Mouse (Mus musculus): ENCODE measurements around the gene Prkar2b. TPM values are rescaled to one million over a fixed set of nuclear protein-coding genes. Genes with fewer than 3 reads are reported as not detected.
"Not testable (repeated sequence)": the region's sequence is repeated elsewhere in the genome, so short reads cannot be mapped to it uniquely, and the experiment has no call there.

Prkar2b gene
- polyA plus RNA-seq, 1 experiment from 2014 or later: 73.7 TPM

GRCm38 (mm10) chr12:32018376-32018750, 42.7 kb downstream of the Prkar2b start:
- Histone ChIP-seq H3K9ac (ENCODE audit: low read length) (no peak overlapping the region), H3K9me3 (ENCODE audit: control insufficient read depth, low read length) (no peaks in the 10 kb centered on the region), H3K36me3 (ENCODE audit: control insufficient read depth, insufficient read depth, low read length) (no peaks in the 10 kb centered on the region), H3K4me3 (ENCODE audit: low read depth, low read length) (no peak overlapping the region), H3K4me2 (no peak overlapping the region), H3K27ac (ENCODE audit: low read depth, low read length) (no peak overlapping the region), H3K27me3 (ENCODE audit: control insufficient read depth, insufficient read depth, low read length) (no peaks in the 10 kb centered on the region), H3K4me1 (ENCODE audit: control insufficient read depth, insufficient read depth, low read length) (0 out of 2 replicates have a peak, but pooled peaks cover 2% of the 10 kb centered on the region)
- peak; percentile 57; the same call in 1 of the 2 replicates for ATAC-seq (ENCODE audit: low FRiP score)
- WGBS: 58% methylated on average over 3 of the region's 3 CpGs
- peak; percentile 83 for DNase-seq (ENCODE audit: low spot score, missing footprints)

- H3K27ac ChIP-seq (ENCODE audit: low read depth, low read length): no peak overlapping the region
- H3K36me3 ChIP-seq (ENCODE audit: control insufficient read depth, insufficient read depth, low read length): no peaks in the 10 kb centered on the region
- 69% methylated on average over 7 of the region's 7 CpGs for WGBS
- H3K4me2 ChIP-seq: no peak overlapping the region
- no peak for ATAC-seq (ENCODE audit: low FRiP score)
- H3K4me3 ChIP-seq (ENCODE audit: low read depth, low read length): no peak overlapping the region
- no peaks in the 10 kb centered on the region for H3K27me3 ChIP-seq (ENCODE audit: control insufficient read depth, insufficient read depth, low read length)
- H3K9me3 ChIP-seq (ENCODE audit: control insufficient read depth, low read length): no peaks in the 10 kb centered on the region
- H3K9ac ChIP-seq (ENCODE audit: low read length): no peak overlapping the region
- H3K4me1 ChIP-seq (ENCODE audit: control insufficient read depth, insufficient read depth, low read length): 0 out of 2 replicates have a peak, but pooled peaks cover 2% of the 10 kb centered on the region
- DNase-seq (ENCODE audit: low spot score, missing footprints): peak; percentile 35
Measured at GRCm38 (mm10) chr12:32017636-32018375, 43.3 kb downstream of the Prkar2b start.

GRCm38 (mm10) chr12:32016472-32016871, 44.6 kb downstream of the Prkar2b start:
- H3K36me3 ChIP-seq (ENCODE audit: control insufficient read depth, insufficient read depth, low read length): no peaks in the 10 kb centered on the region
- H3K4me2 ChIP-seq: no peak overlapping the region
- no peak overlapping the region for H3K9ac ChIP-seq (ENCODE audit: low read length)
- 85% methylated on average over 6 of the region's 6 CpGs for whole genome bisulfite sequencing
- H3K27ac ChIP-seq (ENCODE audit: low read depth, low read length): no peak overlapping the region
- H3K4me1 ChIP-seq (ENCODE audit: control insufficient read depth, insufficient read depth, low read length): 0 out of 2 replicates have a peak, but pooled peaks cover 2% of the 10 kb centered on the region
- H3K4me3 ChIP-seq (ENCODE audit: low read depth, low read length): no peak overlapping the region
- ATAC-seq (ENCODE audit: low FRiP score) (no peak), DNase-seq (ENCODE audit: low spot score, missing footprints) (peak; percentile 72)
- H3K27me3 ChIP-seq (ENCODE audit: control insufficient read depth, insufficient read depth, low read length): no peaks in the 10 kb centered on the region
- no peaks in the 10 kb centered on the region for H3K9me3 ChIP-seq (ENCODE audit: control insufficient read depth, low read length)

GRCm38 (mm10) chr12:32015268-32015769, 45.8 kb downstream of the Prkar2b start:
- Histone ChIP-seq H3K9me3 (ENCODE audit: control insufficient read depth, low read length) (no peaks in the 10 kb centered on the region), H3K36me3 (ENCODE audit: control insufficient read depth, insufficient read depth, low read length) (no peaks in the 10 kb centered on the region), H3K9ac (ENCODE audit: low read length) (no peak overlapping the region), H3K4me1 (ENCODE audit: control insufficient read depth, insufficient read depth, low read length) (0 out of 2 replicates have a peak, but pooled peaks cover 2% of the 10 kb centered on the region), H3K27me3 (ENCODE audit: control insufficient read depth, insufficient read depth, low read length) (no peaks in the 10 kb centered on the region), H3K27ac (ENCODE audit: low read depth, low read length) (no peak overlapping the region), H3K4me2 (no peak overlapping the region), H3K4me3 (ENCODE audit: low read depth, low read length) (no peak overlapping the region)
- peak; percentile 53 for DNase-seq (ENCODE audit: low spot score, missing footprints)
- ATAC-seq (ENCODE audit: low FRiP score): no peak
- 71% methylated on average over 6 of the region's 6 CpGs for WGBS

GRCm38 (mm10) chr12:32014811-32015210, 46.3 kb downstream of the Prkar2b start:
- Histone ChIP-seq H3K9ac (ENCODE audit: low read length) (no peak overlapping the region), H3K4me2 (no peak overlapping the region), H3K27me3 (ENCODE audit: control insufficient read depth, insufficient read depth, low read length) (no peaks in the 10 kb centered on the region), H3K4me1 (ENCODE audit: control insufficient read depth, insufficient read depth, low read length) (0 out of 2 replicates have a peak, but pooled peaks cover 2% of the 10 kb centered on the region), H3K9me3 (ENCODE audit: control insufficient read depth, low read length) (no peaks in the 10 kb centered on the region), H3K4me3 (ENCODE audit: low read depth, low read length) (no peak overlapping the region), H3K36me3 (ENCODE audit: control insufficient read depth, insufficient read depth, low read length) (no peaks in the 10 kb centered on the region), H3K27ac (ENCODE audit: low read depth, low read length) (no peak overlapping the region)
- 75% methylated on average over 7 of the region's 7 CpGs for WGBS
- DNase-seq (ENCODE audit: low spot score, missing footprints) (no peak), ATAC-seq (ENCODE audit: low FRiP score) (no peak)

GRCm38 (mm10) chr12:32012169-32012568, 48.9 kb downstream of the Prkar2b start:
- no peak overlapping the region for H3K9ac ChIP-seq (ENCODE audit: low read length)
- H3K4me1 ChIP-seq (ENCODE audit: control insufficient read depth, insufficient read depth, low read length): no peaks in the 10 kb centered on the region
- H3K27ac ChIP-seq (ENCODE audit: low read depth, low read length): no peak overlapping the region
- no peaks in the 10 kb centered on the region for H3K27me3 ChIP-seq (ENCODE audit: control insufficient read depth, insufficient read depth, low read length)
- no peak overlapping the region for H3K4me3 ChIP-seq (ENCODE audit: low read depth, low read length)
- ATAC-seq (ENCODE audit: low FRiP score) (no peak), DNase-seq (ENCODE audit: low spot score, missing footprints) (peak; percentile 39)
- WGBS: 81% methylated on average over 2 of the region's 2 CpGs
- no peak overlapping the region for H3K4me2 ChIP-seq
- H3K36me3 ChIP-seq (ENCODE audit: control insufficient read depth, insufficient read depth, low read length): no peaks in the 10 kb centered on the region
- H3K9me3 ChIP-seq (ENCODE audit: control insufficient read depth, low read length): no peaks in the 10 kb centered on the region

- 90% methylated on average over 5 of the region's 5 CpGs for WGBS
- Histone ChIP-seq H3K4me2 (no peak overlapping the region), H3K27ac (ENCODE audit: low read depth, low read length) (no peak overlapping the region), H3K36me3 (ENCODE audit: control insufficient read depth, insufficient read depth, low read length) (no peaks in the 10 kb centered on the region), H3K9ac (ENCODE audit: low read length) (no peak overlapping the region), H3K27me3 (ENCODE audit: control insufficient read depth, insufficient read depth, low read length) (no peaks in the 10 kb centered on the region), H3K4me3 (ENCODE audit: low read depth, low read length) (no peak overlapping the region), H3K9me3 (ENCODE audit: control insufficient read depth, low read length) (no peaks in the 10 kb centered on the region), H3K4me1 (ENCODE audit: control insufficient read depth, insufficient read depth, low read length) (no peaks in the 10 kb centered on the region)
- no peak for DNase-seq (ENCODE audit: low spot score, missing footprints)
- ATAC-seq (ENCODE audit: low FRiP score): no peak
Measured at GRCm38 (mm10) chr12:32011128-32011527, 50.0 kb downstream of the Prkar2b start.

GRCm38 (mm10) chr12:32009985-32010369, 51.1 kb downstream of the Prkar2b start:
- not testable (repeated sequence) for H3K4me1 ChIP-seq (ENCODE audit: control insufficient read depth, insufficient read depth, low read length); H3K4me3 ChIP-seq (ENCODE audit: low read depth, low read length); H3K27me3 ChIP-seq (ENCODE audit: control insufficient read depth, insufficient read depth, low read length); H3K9me3 ChIP-seq (ENCODE audit: control insufficient read depth, low read length); ATAC-seq (ENCODE audit: low FRiP score); H3K36me3 ChIP-seq (ENCODE audit: control insufficient read depth, insufficient read depth, low read length); H3K9ac ChIP-seq (ENCODE audit: low read length); H3K4me2 ChIP-seq; H3K27ac ChIP-seq (ENCODE audit: low read depth, low read length)
- 44% methylated on average over 5 of the region's 6 CpGs for WGBS
- DNase-seq (ENCODE audit: low spot score, missing footprints): peak; percentile 62

GRCm38 (mm10) chr12:32009267-32009984, 51.7 kb downstream of the Prkar2b start:
- H3K36me3 ChIP-seq (ENCODE audit: control insufficient read depth, insufficient read depth, low read length): no peaks in the 10 kb centered on the region
- ATAC-seq (ENCODE audit: low FRiP score) (no peak), DNase-seq (ENCODE audit: low spot score, missing footprints) (peak; percentile 83)
- H3K9me3 ChIP-seq (ENCODE audit: control insufficient read depth, low read length): no peaks in the 10 kb centered on the region
- no peaks in the 10 kb centered on the region for H3K4me1 ChIP-seq (ENCODE audit: control insufficient read depth, insufficient read depth, low read length)
- H3K27me3 ChIP-seq (ENCODE audit: control insufficient read depth, insufficient read depth, low read length): no peaks in the 10 kb centered on the region
- no peak overlapping the region for H3K4me2 ChIP-seq
- no peak overlapping the region for H3K27ac ChIP-seq (ENCODE audit: low read depth, low read length)
- no peak overlapping the region for H3K4me3 ChIP-seq (ENCODE audit: low read depth, low read length)
- no peak overlapping the region for H3K9ac ChIP-seq (ENCODE audit: low read length)
- WGBS: 19% methylated on average over 8 of the region's 8 CpGs
